Mouse (Mus musculus) G1E (cell line): Measurements from ENCODE around the gene Myoz2. TPM values are rescaled to one million over a fixed set of nuclear protein-coding genes. Genes with fewer than 3 reads are reported as not detected.

ENCODE experiments used
- ATAC-seq: 2 replicates; pipeline ENCODE4 v1.8.0; 2016; ENCODE audit warnings: mild to moderate bottlenecking; ENCODE audit not compliant: insufficient number of reproducible peaks, poor library complexity, low FRiP score, severe bottlenecking; ENCODE audit errors: extremely low read depth
- DNase-seq: peaks from one replicate; pipeline ENCODE4 v3.0.0; 2012; ENCODE audit warnings: low spot score
- H3K27me3 ChIP-seq: 2 replicates; pipeline ENCODE4 v1.6.1; 2012; ENCODE audit warnings: mild to moderate bottlenecking, low read length, inconsistent platforms; ENCODE audit not compliant: insufficient read depth
- H3K36me3 ChIP-seq: replicated peaks from 2 replicates; pipeline ENCODE3; 2012; ENCODE audit warnings: mild to moderate bottlenecking, inconsistent platforms
- H3K4me1 ChIP-seq: 2 replicates; pipeline ENCODE4 v1.6.1; 2012; ENCODE audit warnings: low read depth, low read length, inconsistent platforms, mixed read lengths; ENCODE audit not compliant: insufficient read depth
- H3K4me3 ChIP-seq: 2 replicates; pipeline ENCODE4 v1.5.1; 2012; ENCODE audit warnings: low read depth, mild to moderate bottlenecking, inconsistent platforms, low read length, moderate library complexity, mixed read lengths
- H3K9me3 ChIP-seq: replicated peaks from 2 replicates; pipeline ENCODE4 v1.6.1; 2012; ENCODE audit warnings: inconsistent platforms
- CTCF ChIP-seq: IDR thresholded peaks from 2 replicates; pipeline ENCODE4 v1.5.1; 2012; ENCODE audit warnings: low read depth, low read length, inconsistent platforms, mixed read lengths
- GATA1 ChIP-seq: IDR thresholded peaks from 2 replicates; pipeline ENCODE4 v1.6.1; 2012; ENCODE audit warnings: borderline replicate concordance, low read length, inconsistent platforms, mixed read lengths
- GATA2 ChIP-seq: IDR thresholded peaks from 2 replicates; pipeline ENCODE4 v1.6.1; 2012; ENCODE audit warnings: low read depth, low read length, inconsistent platforms, borderline replicate concordance
- POLR2AphosphoS5 ChIP-seq: IDR thresholded peaks from 2 replicates; pipeline ENCODE4 v1.6.1; 2012; ENCODE audit warnings: low read depth, low read length, inconsistent platforms; ENCODE audit not compliant: insufficient replicate concordance
- TAL1 ChIP-seq: conservative IDR thresholded peaks from 2 replicates; pipeline ENCODE4 v1.6.1; 2012; ENCODE audit warnings: low read depth, low read length, inconsistent platforms, mixed read lengths
- polyA plus RNA-seq: library from polyadenylated mRNA; stranded (reverse); fragments of >175 nt; gene quantifications from 2 replicates; pipeline ENCODE4 v1.2.3, GENCODE M21; 2012
- total RNA-seq, 2 experiments: library from RNA; stranded (forward) in 1 of 2; stranded (reverse) in 1 of 2; fragments of 200-1000 nt in 1 of 2; fragments of >200 nt in 1 of 2; fragmentation: Nextera tagmentation in 1 of 2; gene quantifications; 2 replicates each; pipeline ENCODE4 v1.2.3; 2014 to 2017

Myoz2 gene
- total and polyA plus RNA-seq, 3 experiments = 0.22 TPM; not detected in 2

- no peak for DNase-seq
- H3K9me3 ChIP-seq = no peaks in the 10 kb centered on the region
- TF ChIP-seq POLR2AphosphoS5 (no peak), GATA2 (no peak), CTCF (no peak), TAL1 (no peak), GATA1 (no peak)
Measured at GRCm38 (mm10) chr3:122986906-122987305, 47.9 kb downstream of the Myoz2 start.

GRCm38 (mm10) chr3:122986386-122986785 is 48.4 kb downstream of the Myoz2 start:
- TF ChIP-seq TAL1 (no peak), CTCF (no peak), GATA2 (no peak), POLR2AphosphoS5 (no peak), GATA1 (no peak)
- H3K4me3 ChIP-seq = no peak overlapping the region
- H3K9me3 ChIP-seq = no peaks in the 10 kb centered on the region
- ATAC-seq = no peak
- peaks cover 23% of the 10 kb centered on the region for H3K27me3 ChIP-seq
- DNase-seq = no peak
- no peaks in the 10 kb centered on the region for H3K36me3 ChIP-seq
- H3K4me1 ChIP-seq = peaks cover 13% of the 10 kb centered on the region

More at GRCm38 (mm10) chr3:122986906-122987305, 47.9 kb downstream of the Myoz2 start:
- H3K36me3 ChIP-seq = no peaks in the 10 kb centered on the region
- H3K4me3 ChIP-seq = no peak overlapping the region
- peaks cover 27% of the 10 kb centered on the region for H3K27me3 ChIP-seq
- peaks cover 13% of the 10 kb centered on the region for H3K4me1 ChIP-seq
- ATAC-seq = no peak

DNA sequence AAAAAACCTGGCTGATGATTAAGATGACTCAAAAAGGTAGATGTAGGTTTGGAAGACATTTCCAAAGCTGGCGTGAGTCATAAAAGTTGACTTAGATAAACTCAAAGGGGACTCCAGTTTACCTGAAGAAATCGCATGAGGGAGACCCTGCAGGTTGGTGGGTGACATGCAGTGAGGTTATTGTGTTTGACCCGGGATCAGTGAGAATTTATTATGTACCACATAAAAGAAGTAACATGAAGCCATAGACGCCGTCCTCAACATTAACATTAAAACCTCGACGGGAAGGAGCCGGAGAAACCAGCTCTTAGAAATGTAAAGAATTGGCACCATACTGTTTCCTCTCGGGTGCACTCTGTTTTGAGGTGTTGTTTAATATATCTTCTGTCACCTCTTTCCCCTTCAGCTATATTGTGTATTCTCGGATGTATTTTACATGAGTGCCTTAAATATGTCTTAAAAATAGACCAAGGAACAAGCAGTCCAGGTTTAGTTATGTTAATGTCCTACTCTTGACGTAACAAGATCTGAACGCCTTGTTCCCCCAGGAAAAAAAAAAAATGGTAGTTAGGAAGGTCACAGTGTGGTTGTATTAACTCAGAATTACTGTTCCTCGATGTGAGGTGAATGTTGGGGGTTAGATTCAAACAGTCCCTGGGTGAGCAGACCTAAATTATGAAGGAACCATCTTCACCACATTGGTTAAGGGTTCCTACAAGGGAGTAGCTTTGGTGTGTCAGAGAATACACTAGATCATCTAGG is 49.5 kb downstream of the Myoz2 start:
- TF ChIP-seq GATA1 (no peak), CTCF (no peak), GATA2 (no peak), POLR2AphosphoS5 (no peak), TAL1 (no peak)
- Histone ChIP-seq H3K4me1 (peaks cover 13% of the 10 kb centered on the region), H3K4me3 (peak overlapping the region; percentile 93), H3K9me3 (no peaks in the 10 kb centered on the region), H3K36me3 (no peaks in the 10 kb centered on the region), H3K27me3 (peaks cover 16% of the 10 kb centered on the region)
- ATAC-seq (no peak), DNase-seq (no peak)

- TF ChIP-seq CTCF = no peak
- no peak for TF ChIP-seq GATA2
- no peak for TF ChIP-seq GATA1
- TF ChIP-seq POLR2AphosphoS5 = no peak
- no peak for TF ChIP-seq TAL1
- Histone ChIP-seq H3K4me3 (peak within 1 kb of the TSS; percentile 93), H3K4me1 (peaks cover 13% of the 10 kb centered on the region), H3K36me3 (peaks cover 5% of the 10 kb centered on the region), H3K9me3 (no peaks in the 10 kb centered on the region), H3K27me3 (peaks cover 14% of the 10 kb centered on the region)
- ATAC-seq (peak; percentile 82), DNase-seq (peak; percentile 90)
Measured at GRCm38 (mm10) chr3:122984249-122985182, 50.3 kb downstream of the Myoz2 start, which contains the start of gene Usp53. Gene Usp53 (minus strand): TSS chr3:122984510.

GRCm38 (mm10) chr3:122983849-122984248 is 51.0 kb downstream of the Myoz2 start:
- Histone ChIP-seq H3K4me3 (peak overlapping the region; percentile 93), H3K36me3 (peaks cover 8% of the 10 kb centered on the region), H3K9me3 (no peaks in the 10 kb centered on the region), H3K4me1 (peaks cover 13% of the 10 kb centered on the region), H3K27me3 (peaks cover 14% of the 10 kb centered on the region)
- TF ChIP-seq GATA1 (no peak), GATA2 (no peak), TAL1 (no peak), CTCF (no peak), POLR2AphosphoS5 (no peak)
- peak; percentile 55 for ATAC-seq
- DNase-seq = no peak

DNA sequence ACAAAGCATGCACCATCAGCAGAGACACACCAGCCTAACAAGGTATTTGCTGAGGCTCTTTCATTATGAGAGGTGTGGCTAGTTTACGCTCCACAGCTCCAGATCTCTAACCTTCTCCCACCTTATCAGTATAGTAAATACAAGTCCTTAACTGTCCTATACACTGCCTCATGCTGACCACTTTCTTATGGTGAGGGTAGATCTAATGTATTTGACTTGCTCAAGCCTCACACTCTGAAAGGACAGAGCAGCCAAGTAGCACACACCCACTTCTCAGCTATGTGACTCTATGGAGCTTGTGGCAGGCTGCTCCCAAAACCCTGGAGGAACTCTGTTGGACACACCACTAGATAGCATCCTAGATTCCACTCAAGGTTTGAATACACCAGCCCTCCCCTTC is 58.9 kb downstream of the Myoz2 start:
- DNase-seq = no peak
- H3K9me3 ChIP-seq = no peaks in the 10 kb centered on the region
- no peak for ATAC-seq

More for the DNA sequence above, 58.9 kb downstream of the Myoz2 start:
- Histone ChIP-seq H3K4me3 (no peak overlapping the region), H3K27me3 (no peaks in the 10 kb centered on the region), H3K4me1 (peaks cover 5% of the 10 kb centered on the region), H3K36me3 (peaks cover 26% of the 10 kb centered on the region)
- no peak for TF ChIP-seq GATA1
- TF ChIP-seq CTCF = no peak
- no peak for TF ChIP-seq GATA2
- TF ChIP-seq TAL1 = no peak
- no peak for TF ChIP-seq POLR2AphosphoS5
